Mouse (Mus musculus): ENCODE measurements at regions not wholly inside any gene's neighbourhood (a gene's known extent, or its start where the extent isn't known, plus 50 kb on each side); places are given as distances from the start of the nearest gene placed in this dataset.

DNA sequence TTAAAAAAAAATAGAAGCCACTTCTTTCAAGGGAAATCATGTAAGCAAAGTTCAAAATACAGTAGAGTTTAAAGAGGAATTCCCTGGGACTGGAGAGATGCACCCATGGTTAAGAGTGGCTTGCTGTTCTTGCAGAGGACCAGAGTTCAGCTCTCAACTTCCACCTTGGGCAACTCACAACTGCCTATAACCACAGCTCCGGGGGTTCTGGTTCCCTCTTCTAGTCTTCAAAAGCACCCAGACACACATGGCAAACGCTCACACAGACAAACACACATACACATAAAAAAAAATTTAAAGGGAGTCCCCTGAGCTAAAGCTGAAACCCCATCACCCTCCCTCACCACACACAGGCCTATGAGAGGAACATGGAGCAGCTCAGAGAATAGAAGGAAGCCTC, 192.4 kb upstream of the Id2 start:
- DNase-seq = no peak

DNA sequence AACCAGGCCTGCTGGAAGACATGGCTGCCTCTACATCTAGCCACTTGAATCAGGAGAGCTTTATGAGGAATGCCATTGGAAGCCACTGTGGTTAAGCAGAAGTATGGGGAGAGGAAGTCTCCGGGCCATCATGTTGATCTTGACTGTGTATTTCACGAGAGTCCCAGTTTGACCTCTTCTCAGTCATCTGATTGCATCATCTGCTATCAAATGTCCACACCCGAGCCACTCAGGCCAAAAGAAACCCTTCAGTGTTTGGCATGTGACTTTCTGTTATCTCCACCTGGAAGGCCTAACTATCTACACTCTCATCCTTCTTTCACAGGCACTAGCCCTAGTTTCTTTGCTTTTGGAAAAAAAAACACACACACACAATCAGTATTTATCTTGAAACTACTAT, 186.9 kb upstream of the Id2 start:
- DNase-seq = no peak

DNA sequence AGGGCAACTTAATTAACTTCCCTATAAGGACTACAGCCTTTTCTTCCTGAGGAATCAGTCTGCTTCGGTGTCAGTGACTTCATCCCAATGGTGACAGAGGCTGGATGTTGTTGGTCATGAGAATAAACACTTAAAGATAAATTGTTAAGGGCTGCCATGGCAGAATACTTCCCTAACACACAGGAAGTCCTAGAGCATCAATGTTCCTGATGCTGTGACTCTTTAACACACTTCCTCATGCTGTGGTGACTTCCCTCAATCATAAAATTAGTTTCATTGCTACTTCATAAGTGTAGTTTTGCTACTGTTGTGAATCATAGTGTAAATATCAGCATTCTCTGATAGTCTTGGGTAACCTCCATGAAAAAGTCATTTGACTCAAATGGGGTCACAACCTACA, 184.5 kb upstream of the Id2 start:
- no peak for DNase-seq

DNA sequence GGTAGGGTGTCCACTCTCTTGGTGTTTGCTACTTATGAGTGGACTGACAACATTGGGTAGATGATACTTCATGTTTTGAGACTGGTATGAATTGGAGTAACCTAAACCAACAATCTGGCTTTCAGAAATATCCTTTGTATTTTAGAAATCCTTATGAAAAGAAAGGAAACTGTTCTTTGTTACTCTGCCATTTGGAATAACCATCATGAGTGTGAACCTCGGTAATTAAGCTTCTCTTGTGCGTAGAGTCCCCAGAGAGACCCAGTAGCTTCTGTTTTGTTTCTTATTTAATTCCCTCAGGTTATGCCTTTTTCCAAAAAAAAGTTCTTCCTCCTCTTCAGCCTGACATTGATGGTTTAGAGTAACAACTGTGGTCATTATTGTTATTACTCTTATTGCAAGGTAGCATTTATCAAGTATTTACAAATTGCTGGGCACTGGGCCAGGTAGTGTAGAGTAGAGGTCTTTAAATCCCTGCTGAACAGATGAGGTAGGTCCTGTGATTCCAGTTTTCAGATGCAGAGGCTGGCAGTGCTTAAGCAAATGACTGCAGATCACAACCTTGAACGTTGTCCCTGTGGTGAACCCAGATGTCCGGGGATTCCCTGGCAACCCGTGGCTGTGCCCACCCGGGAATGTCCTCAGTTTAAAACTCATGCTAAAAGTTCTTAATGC, 176.8 kb upstream of the Id2 start:
- DNase-seq = no peak

DNA sequence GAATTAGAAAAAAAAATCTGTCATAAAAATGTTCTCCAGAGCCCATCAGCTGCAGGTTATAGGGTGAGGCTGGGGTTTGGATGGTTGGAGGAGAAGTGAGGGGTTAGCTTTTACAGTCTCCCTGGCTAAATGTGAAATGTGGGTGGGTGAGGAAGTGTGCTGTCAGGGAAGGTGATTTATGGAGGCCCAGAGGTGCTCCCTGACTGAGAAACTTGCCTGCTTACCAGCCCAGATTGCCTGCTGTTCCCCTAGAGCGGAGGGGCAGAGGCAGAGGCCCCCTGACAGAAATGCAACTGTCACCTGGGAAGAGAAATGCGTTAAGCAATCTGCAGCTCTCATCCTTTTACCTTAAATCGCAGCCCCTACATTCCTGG, 175.8 kb upstream of the Id2 start:
- no peak for DNase-seq

DNA sequence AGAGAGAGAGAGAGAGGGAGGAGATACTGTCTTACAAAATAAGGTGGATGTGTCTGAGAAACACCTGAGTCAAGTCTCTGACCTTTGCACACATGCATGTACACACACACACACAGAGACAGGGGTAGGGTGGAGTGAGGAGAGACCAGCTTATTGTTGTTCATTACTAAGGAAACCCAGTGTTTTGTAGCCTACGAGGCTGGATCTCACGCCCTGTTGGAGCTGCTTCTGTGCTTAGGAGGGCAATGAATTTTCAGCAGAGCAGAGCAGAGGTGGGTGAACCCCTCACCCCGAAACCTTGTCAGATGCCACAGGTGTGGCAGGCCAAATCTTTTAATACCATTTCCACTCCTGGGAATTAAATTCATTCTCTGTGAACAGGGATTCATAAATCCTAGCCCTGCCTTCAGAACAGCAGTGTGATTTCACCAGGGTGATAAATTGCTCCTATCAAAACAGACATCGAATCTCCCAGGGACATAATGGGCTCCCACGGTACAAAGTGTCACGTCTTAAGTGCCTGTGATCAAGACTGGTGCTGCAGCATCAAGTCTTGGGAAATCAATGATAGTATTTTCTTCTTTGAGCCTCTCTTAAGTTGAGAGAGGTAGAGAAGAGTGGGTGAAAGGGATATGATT, 175.3 kb upstream of the Id2 start:
- no peak for DNase-seq

DNA sequence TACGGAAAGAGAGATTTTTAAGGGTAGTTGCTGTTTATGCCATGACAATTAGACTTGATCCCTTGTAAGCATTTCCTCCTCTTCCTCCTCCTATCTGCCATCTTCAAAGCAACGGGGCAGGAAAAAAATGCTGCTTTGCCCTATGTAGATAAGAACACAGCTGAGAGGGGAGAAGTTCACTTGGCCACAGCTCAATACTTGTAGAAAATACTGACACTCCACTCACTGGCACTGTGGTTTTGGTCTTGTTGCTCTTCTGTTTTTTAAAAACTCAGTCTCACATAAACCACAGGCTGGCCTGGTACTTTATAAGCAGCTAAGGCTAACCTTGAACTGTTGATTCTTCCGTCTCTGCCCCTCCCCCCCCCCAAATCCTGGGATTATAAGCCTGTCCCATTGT, 172.9 kb upstream of the Id2 start:
- no peak for DNase-seq

DNA sequence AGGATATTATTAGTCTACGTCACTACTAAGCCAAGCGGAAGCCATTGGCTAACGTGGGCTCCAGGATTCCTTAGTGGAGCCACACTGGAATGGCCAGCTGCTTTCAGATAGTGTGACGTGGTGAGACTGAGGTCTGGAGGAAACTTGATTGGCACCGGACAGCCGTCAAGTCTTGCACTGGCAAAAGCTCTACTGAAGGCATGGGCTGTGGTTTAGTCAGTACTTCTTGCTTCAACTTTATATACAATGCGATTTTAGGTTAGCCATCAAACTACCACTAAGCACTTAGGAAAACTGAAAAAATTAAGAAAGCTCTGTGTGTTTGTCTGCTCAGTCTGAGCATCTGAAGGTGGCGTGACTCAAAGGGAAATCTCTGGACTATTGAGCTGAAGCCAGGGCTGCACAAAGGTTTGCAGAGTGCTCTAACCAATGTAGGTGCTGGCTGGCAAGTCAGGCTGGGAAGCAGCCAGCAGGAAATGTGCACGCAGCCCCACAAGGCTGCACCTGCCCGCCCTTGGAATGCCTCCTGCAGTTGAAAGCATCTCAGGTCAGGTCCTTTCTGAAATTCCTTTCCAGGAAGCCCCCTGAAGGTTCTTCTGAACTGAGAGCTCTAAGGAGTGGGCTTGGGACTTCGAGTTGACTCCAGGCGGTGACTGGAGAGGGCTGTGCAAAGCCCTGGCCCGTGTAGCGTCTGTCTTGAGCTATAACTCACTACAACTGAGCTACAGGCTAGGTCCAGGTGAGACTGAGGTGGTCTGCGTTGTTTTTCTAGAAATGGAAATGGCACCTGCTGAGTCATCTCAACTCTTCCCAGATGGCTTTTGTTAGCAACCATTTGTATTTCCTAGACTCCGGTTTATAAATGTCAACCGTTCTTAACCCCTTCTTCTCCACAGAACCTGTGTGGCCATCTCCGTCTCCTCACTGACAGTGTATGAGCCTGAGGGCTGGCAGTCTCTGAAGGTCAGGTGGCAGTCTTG, 172.2 kb upstream of the Id2 start:
- DNase-seq = peak; percentile 29

DNA sequence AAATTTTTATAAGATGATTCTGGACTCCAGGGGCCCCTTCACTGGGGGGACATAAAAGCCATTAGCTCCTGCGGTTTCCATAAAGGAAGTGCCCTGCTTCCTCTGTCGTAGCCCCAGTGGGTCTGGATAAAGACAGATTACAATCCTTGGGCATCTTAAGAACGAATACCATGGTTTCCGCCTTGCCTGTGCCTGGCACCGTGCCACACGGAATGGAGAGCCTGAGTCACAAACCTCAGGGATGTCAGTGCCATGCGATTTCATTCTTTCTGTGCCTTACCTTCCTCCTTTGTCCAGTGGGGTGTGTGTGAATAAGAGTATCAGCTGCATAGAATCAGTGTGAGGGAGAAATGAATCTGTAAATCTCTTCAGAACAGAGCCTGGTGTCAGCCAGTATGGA, 171.4 kb upstream of the Id2 start:
- peak; percentile 26 for DNase-seq

DNA sequence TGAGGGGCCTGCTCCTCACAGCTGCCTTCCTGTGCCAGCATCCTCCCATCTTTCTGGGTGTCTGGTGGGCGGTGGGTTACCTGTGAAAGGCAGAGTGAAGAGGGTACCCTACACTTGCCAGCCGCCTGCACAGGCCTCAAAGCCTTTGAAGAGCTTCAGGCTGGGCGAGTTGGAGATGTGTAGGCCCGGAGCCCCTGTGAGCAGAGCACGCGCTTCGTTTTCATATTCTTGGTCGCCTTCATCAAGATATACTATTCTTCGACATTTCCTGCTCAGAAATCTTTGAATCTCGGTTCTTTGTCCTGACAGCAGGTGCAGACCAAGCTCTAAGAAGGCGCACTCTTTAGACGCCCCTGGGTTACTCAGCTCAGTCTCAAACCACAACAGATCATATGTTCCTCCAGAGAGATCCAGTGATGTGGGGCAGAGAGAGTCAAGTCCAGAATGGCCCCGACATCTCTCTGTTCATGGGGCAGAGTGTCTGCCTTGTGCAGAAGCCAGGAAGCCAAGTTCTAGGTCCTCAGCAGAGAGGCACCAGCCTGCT, 170.7 kb upstream of the Id2 start:
- peak; percentile 69 for DNase-seq

DNA sequence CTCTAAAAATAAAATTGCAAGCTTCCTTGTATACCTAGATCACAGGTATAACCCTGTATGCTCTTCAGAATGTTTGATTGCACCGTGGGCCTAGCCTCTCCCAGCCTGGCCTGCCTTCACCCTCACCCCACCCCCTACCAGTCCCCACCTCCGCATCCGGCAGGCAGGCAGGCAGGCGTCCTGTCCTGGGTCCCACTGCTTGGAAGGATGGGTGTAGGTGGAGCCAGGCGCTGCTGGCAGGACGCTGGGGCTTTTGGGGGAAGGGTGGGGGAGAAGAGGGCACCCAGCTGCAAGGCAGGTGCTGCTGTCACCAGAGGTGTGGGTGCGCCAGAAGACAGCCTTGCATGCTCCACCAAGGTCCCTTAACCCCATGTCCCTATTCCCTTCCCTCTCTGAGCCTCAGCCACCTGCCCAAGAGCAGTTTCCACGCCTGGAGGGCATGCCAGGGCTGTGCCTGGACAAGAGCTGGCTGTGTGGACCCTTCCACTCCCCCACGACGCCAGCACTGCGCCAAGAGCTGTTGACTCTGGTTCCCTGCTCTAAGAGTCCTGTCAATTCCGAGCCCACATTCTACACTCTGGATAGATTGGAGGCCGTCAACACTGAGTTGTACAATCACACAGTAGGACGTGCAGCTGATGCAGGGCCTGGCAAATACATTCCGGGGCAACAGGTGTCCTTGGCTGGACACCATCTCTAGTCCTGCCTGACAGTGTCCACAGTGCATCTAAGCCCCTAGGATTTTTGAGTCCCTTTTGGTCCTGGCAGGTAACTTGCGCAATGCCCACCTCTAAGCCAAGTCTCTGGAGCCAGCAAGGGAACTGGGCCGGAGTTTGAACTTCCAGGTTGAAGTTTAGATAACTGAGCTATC, 170.0 kb upstream of the Id2 start:
- peak; percentile 82 for DNase-seq

DNA sequence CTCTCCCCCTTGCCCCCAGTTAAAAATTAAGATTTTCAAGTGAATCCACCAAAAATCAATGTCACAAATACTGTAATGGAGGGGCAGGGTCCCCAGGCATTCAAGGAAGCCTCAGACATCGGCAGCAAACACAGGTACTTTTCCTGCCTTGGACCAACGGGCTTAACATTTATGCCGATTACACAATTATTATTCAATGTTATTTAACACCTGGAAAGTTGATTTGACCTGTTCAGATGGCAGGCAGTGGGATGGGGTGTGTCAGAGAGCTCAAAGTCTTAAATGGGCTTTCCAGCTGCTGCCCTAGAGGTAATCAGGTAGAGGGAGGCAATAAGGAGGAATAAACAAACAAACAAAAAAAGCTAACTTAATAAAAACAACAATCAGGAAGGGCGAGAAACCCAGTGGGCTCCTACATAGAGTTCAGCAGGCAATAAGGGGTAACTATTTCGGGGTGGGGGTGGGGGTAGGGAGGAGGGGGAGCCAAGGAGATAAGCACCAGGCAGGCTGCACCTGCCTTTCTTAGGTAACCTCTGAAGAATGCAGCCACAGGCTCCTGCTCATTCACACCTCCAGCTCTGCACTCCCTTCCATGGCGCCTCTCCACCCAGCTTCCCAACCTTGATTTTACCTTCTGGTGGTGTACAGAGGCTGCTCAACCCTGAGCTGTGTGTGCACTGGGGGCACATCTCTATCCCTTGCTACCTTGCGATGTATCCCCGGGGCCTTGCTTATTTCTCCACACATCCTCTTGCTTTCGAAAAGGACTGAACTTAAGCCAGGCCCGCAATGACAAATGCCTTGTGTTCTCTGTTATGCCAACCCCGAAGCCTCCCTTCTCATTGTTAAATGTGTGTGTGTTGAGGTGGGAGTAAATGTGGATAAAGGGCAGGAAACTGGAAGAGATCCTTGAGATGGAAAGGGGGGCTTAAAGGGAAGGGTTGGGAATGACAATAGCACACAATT, 168.9 kb upstream of the Id2 start:
- no peak for DNase-seq

DNA sequence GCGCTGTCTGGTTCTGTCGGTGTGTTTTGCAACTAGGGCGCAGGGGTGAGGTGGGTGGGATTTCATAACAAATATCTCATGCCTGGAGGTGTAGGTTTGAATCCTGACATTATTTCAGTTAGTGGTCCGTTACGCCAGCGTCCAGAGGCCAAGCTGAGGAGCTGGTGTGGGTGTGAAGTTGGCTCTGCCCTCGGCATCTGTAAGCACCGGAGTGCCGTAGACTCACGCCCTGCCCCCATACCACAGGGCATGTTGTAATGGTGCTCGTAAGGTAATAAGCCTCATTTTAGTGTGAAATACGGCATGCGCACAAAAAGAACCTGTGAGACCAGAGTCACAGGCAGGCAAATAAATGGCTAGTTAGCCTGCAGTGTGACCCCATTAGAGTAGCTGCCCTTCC, 168.1 kb upstream of the Id2 start:
- no peak for DNase-seq

DNA sequence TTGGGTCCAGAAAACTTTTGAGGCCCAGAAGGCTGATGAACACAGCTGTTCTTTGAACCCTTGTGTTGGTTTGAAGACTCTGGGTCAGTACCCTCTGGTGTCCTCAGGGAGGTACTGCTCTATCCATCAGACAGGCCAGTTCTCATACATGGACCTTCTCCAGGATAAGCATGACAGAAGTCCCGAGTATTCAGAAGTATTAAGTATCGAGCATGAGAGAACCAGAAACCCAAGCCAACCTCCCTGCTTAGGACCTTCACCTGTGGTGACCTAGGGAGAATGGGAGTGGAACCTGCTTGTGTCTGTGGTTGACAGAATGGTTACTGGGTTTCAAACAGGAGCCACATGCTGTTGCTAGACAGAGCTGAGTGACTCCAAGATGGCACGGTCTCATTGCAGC, 167.5 kb upstream of the Id2 start:
- no peak for DNase-seq

DNA sequence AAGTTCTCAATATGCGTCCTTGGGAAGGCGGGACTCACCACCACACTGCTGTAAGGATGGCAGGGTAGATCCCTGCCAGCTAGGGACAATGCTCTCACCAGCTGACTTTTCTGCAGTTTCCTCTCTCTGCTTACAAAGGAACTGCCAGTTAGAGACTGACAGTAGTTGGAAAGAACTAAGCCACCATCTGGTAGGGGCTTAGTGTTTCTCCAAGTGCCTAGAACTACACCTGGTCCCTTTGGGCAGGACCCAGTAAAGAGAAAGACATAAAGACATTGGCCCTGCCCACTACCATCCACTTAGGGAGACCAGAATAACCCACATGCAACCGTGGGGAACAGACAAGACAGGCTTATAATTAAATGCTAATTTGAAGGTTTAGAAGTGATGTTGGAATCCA, 165.5 kb upstream of the Id2 start:
- DNase-seq = peak; percentile 28

DNA sequence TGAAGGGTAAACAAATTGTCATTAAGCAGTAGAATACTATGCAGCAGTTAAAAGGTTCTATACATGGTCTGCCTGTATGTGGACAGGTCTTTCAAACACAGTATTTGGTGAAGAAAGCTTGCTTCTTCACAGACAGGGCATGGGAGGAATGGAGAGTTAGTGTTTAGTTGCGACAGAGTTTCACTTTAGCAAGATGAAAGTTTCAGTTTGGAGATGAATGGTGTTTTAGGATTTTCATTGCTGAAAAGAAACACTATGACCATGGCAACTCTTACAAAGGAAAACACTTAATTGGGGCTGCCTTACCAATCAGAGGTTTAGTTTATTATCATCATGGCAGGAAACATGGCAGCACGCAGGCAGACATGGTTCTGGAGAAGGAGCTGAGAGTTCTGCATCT, 162.2 kb upstream of the Id2 start:
- DNase-seq = no peak

DNA sequence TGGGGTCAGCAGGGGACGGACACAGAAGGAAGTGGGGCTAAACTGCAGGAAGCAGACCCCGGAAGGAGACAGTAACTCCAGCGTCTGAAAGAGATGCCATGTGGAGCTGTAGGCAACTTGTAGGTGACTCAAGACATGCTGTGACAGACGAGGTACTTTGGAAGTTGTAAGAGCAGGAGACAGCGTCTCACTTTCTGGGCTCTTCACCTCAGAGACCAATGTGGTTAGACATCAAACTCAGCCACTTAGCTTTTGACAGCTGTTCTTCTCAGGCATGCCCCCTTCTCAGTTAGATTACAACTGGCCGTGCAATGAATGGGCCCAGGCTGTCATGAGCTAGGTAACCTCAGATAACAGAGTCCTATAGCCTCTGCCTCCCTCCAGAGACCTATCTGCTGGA, 159.3 kb upstream of the Id2 start:
- peak; percentile 27 for DNase-seq

DNA sequence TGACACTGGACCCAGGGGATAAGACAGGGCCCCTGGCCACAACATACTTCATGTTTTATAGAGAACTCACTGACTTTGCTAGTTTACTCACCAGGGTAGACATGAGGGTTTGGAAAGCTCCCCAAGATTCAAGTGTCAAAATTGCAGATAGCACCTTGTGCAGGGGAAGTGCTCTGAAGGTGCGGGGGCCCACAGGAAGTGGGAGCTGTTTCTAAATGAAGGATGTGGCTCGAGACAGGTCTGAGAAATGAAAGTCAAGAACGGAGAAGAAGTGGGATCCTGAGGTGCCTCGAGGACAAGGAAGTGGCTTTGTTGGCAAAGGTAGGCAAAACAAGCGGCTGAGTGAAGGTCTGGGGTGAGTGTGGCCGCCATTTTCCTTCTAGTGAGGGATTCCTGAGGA, 157.8 kb upstream of the Id2 start:
- DNase-seq = peak; percentile 56

DNA sequence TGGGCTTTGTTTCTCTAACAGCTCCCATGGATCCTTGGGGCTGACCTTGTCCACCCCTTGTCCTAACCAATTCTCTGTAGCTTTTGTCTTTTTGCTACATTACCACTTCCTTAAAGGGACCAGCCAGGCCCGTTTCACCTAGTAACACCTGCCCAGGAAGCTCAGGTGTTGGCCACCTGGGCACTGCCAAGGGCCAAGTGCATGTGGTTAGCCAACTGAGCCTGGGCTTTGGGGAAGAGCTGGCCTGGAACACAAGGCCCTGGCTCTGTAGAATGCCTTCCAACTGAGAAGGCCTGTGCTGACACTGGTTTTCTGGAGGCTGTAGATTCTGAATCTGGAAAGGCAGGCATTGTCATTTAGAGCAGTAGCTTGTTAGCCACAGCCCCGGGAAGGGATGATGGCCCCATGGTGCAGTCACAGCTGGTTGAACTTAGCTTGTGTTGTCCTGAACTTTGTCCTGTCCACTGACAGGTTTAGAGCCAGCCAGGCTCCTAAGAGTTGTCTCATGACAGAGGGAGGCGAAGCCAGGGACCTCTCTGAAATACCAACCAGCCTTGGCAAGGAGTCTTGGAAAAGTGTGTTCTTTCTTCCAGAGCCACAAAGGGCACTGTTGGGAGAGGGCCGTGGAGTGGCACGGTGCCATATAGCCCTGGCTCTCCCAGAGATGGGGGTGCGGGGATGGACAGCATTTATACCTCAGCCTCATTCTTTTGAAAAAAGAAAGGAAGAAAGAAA, 156.0 kb upstream of the Id2 start:
- no peak for DNase-seq

DNA sequence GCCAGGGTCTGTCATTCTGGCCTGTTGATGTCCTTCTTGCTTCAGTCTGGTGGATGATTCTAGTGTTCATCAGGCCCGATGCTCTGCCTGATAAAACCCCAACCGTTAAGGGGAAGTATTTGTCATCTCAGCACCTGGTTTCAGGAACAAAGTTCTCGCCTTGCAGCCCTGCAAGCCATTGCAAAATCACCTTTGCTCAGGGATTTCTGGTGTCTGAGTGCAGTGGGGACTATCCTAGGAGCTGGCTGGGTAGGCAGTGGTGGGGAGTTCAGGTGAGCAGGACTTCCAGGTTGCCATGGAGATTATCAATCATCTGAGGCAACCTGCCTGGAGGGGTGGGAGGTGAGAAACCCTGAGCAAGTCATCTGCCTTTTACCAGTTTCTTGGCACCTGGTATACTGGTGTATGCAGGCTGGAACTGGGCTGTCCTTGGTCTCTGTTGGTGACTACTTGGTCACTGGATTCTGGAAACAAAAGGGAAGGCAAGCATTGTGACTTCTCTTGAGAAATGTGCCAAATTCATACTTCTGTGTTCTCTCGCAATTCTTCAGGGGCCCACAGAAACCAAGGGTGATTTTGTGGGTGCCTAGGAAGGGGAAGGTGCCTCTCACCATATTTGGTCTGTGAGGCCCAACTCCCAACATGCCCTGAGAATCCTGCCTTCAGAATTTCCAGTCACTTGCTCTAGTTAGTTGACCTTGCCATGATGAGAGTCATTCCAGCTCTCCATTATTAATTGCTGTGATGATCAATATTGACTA, 154.7 kb upstream of the Id2 start:
- DNase-seq = no peak

Data from thymus, postnatal 25 days (tissue).